Mouse (Mus musculus): ENCODE measurements around the gene Ccdc148.

DNA sequence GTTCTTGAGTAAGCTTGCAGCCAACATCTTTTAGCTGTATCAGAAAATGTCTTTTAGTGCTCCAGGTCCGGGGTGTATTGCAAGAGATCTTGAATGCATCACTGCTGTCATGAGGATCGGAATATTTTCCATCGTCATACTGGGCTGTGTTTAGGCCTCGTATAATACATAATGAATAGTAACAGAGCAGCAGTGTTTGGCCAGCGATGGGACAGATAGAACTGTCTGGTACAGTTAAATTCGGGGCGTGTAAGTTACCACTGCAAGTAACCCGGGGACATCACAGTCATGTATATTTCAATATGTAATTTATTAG lies 1.8 kb upstream of the Ccdc148 start:
- no peak for TF ChIP-seq POLR2A (IDR thresholded peaks at IDR 0.05; ENCODE audit: insufficient read length, low read depth)
- no peak for TF ChIP-seq CEBPB (IDR thresholded peaks at IDR 0.05; ENCODE audit: insufficient read depth, poor library complexity, severe bottlenecking)
- TF ChIP-seq MAX (IDR thresholded peaks at IDR 0.05; ENCODE audit: low read depth), result no peak
- TF ChIP-seq USF1 (IDR thresholded peaks at IDR 0.05; ENCODE audit: low read depth), result no peak
- no peak for TF ChIP-seq E2F4 (IDR thresholded peaks at IDR 0.05; ENCODE audit: insufficient read depth)
- TF ChIP-seq TCF12 (IDR thresholded peaks at IDR 0.05; ENCODE audit: insufficient read depth, poor library complexity, severe bottlenecking), result no peak
- TF ChIP-seq MYOG (IDR thresholded peaks at IDR 0.05; ENCODE audit: control insufficient read depth in 1 of 3, insufficient read depth in 1 of 3, insufficient read length in 2 of 3, low read depth in 2 of 3), result no peak
- TF ChIP-seq REST (IDR thresholded peaks at IDR 0.05; ENCODE audit: insufficient read depth, insufficient read length), result no peak
- no peak for TF ChIP-seq TCF3 (IDR thresholded peaks at IDR 0.05; ENCODE audit: insufficient read length, low read depth)
- no peak for TF ChIP-seq MYOD1 (IDR thresholded peaks at IDR 0.05; ENCODE audit: control insufficient read depth in 1 of 3, insufficient read length in 2 of 3, low read depth in 2 of 3)
- TF ChIP-seq POLR2AphosphoS2 (IDR thresholded peaks at IDR 0.05; ENCODE audit: insufficient read length, low read depth), result no peak
- no peak for TF ChIP-seq SRF (IDR thresholded peaks at IDR 0.05; ENCODE audit: control insufficient read depth, insufficient read length, low read depth)

Measured in myocyte (in vitro differentiated cells).